Mouse (Mus musculus): ENCODE data around the gene Vti1a. TPM values are rescaled to one million over a fixed set of nuclear protein-coding genes. Genes with fewer than 3 reads are reported as not detected.

Gene Vti1a
- polyA plus RNA-seq (2012; rRNA removed) = 39.5 and 42.4 TPM in 2 replicates

- H3K4me1 ChIP-seq (ENCODE audit: control insufficient read depth, insufficient read depth, low read length) = peaks cover 5% of the 10 kb centered on the region
- peak within 1 kb of the TSS; percentile 76 for H3K4me3 ChIP-seq (ENCODE audit: insufficient read depth, low read length)
- peak within 1 kb of the TSS; percentile 57 for H3K27ac ChIP-seq (ENCODE audit: insufficient read depth, low read length)
- TF ChIP-seq POLR2A (IDR thresholded peaks at IDR 0.05; ENCODE audit: extremely low read depth, insufficient read depth, low read length) = peak; percentile 80
- no peak for TF ChIP-seq CTCF (IDR thresholded peaks at IDR 0.05; ENCODE audit: extremely low read depth, insufficient read depth, low read length)
Measured at GRCm38 (mm10) chr19:55316109-55316714, at the start of gene Vti1a. Vti1a (plus strand) TSS chr19:55316295.

GRCm38 (mm10) chr19:55266786-55267185, 49.3 kb upstream of the Vti1a start:
- Histone ChIP-seq H3K4me3 (ENCODE audit: insufficient read depth, low read length) (no peak overlapping the region), H3K27ac (ENCODE audit: insufficient read depth, low read length) (no peak overlapping the region), H3K4me1 (ENCODE audit: control insufficient read depth, insufficient read depth, low read length) (no peaks in the 10 kb centered on the region)
- TF ChIP-seq POLR2A (IDR thresholded peaks at IDR 0.05; ENCODE audit: extremely low read depth, insufficient read depth, low read length) = no peak
- no peak for TF ChIP-seq CTCF (IDR thresholded peaks at IDR 0.05; ENCODE audit: extremely low read depth, insufficient read depth, low read length)

GRCm38 (mm10) chr19:55268150-55268549, 47.9 kb upstream of the Vti1a start:
- H3K4me1 ChIP-seq (ENCODE audit: control insufficient read depth, insufficient read depth, low read length) = no peaks in the 10 kb centered on the region
- TF ChIP-seq CTCF (IDR thresholded peaks at IDR 0.05; ENCODE audit: extremely low read depth, insufficient read depth, low read length) (no peak), POLR2A (IDR thresholded peaks at IDR 0.05; ENCODE audit: extremely low read depth, insufficient read depth, low read length) (no peak)
- H3K4me3 ChIP-seq (ENCODE audit: insufficient read depth, low read length) = no peak overlapping the region
- no peak overlapping the region for H3K27ac ChIP-seq (ENCODE audit: insufficient read depth, low read length)

DNA sequence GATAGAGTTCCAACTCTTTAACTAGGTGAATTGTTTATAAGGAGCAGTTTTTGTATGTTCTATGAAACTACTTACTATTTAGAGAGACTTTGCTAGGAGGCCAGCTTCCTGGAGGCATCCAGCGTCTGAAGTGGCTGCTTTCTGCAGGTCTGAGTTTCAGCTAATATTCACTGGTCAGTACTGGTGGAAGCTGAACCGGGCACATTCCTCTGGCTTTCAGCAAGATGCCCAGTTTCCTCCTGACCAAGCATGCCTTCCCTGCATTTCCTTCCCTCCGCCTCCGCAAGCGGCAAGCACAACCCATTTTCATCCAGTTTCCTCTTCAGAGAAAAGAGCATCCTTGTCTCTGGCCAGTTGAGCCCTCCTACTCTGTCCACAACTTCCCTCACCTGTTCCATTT, 47.0 kb upstream of the Vti1a start:
- no peak for TF ChIP-seq CTCF (IDR thresholded peaks at IDR 0.05; ENCODE audit: extremely low read depth, insufficient read depth, low read length)
- Histone ChIP-seq H3K4me1 (ENCODE audit: control insufficient read depth, insufficient read depth, low read length) (no peaks in the 10 kb centered on the region), H3K27ac (ENCODE audit: insufficient read depth, low read length) (no peak overlapping the region), H3K4me3 (ENCODE audit: insufficient read depth, low read length) (no peak overlapping the region)

- no peak overlapping the region for H3K27ac ChIP-seq (ENCODE audit: insufficient read depth, low read length)
- H3K4me1 ChIP-seq (ENCODE audit: control insufficient read depth, insufficient read depth, low read length) = no peaks in the 10 kb centered on the region
- no peak overlapping the region for H3K4me3 ChIP-seq (ENCODE audit: insufficient read depth, low read length)
- no peak for TF ChIP-seq POLR2A (IDR thresholded peaks at IDR 0.05; ENCODE audit: extremely low read depth, insufficient read depth, low read length)
- no peak for TF ChIP-seq CTCF (IDR thresholded peaks at IDR 0.05; ENCODE audit: extremely low read depth, insufficient read depth, low read length)
Measured at GRCm38 (mm10) chr19:55271448-55271847, 44.6 kb upstream of the Vti1a start.

- Histone ChIP-seq H3K27ac (ENCODE audit: insufficient read depth, low read length) (no peak overlapping the region), H3K4me3 (ENCODE audit: insufficient read depth, low read length) (no peak overlapping the region)
Measured at GRCm38 (mm10) chr19:55273340-55273739, 42.8 kb upstream of the Vti1a start.

GRCm38 (mm10) chr19:55276100-55276499, 40.0 kb upstream of the Vti1a start:
- no peak for TF ChIP-seq POLR2A (IDR thresholded peaks at IDR 0.05; ENCODE audit: extremely low read depth, insufficient read depth, low read length)
- TF ChIP-seq CTCF (IDR thresholded peaks at IDR 0.05; ENCODE audit: extremely low read depth, insufficient read depth, low read length) = no peak
- H3K27ac ChIP-seq (ENCODE audit: insufficient read depth, low read length) = no peak overlapping the region
- H3K4me3 ChIP-seq (ENCODE audit: insufficient read depth, low read length) = no peak overlapping the region
- H3K4me1 ChIP-seq (ENCODE audit: control insufficient read depth, insufficient read depth, low read length) = no peaks in the 10 kb centered on the region; the same call in 1 of the 2 replicates

More at GRCm38 (mm10) chr19:55273340-55273739, 42.8 kb upstream of the Vti1a start:
- H3K4me1 ChIP-seq (ENCODE audit: control insufficient read depth, insufficient read depth, low read length) = no peaks in the 10 kb centered on the region; the same call in 1 of the 2 replicates
- no peak for TF ChIP-seq POLR2A (IDR thresholded peaks at IDR 0.05; ENCODE audit: extremely low read depth, insufficient read depth, low read length)
- no peak for TF ChIP-seq CTCF (IDR thresholded peaks at IDR 0.05; ENCODE audit: extremely low read depth, insufficient read depth, low read length)

DNA sequence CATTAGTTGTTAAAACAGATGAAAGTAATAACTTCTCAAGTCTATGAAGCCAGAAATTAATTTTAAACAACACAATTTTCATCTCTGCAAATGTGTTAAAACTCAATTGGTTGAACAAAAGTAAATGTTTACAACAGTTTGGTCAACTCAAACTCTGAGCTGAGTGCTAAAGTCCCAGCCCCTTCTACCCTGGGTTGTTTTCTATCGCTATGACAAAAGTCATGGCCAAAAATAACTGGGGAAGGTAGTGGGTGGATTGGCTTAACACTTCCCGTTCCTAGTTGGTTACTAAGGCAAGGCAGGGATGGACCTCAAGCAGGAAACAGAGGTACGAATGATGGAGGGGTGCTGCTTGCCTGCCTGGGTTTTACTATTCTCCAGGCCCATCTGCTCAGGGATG, 39.3 kb upstream of the Vti1a start:
- TF ChIP-seq POLR2A (IDR thresholded peaks at IDR 0.05; ENCODE audit: extremely low read depth, insufficient read depth, low read length) (no peak), CTCF (IDR thresholded peaks at IDR 0.05; ENCODE audit: extremely low read depth, insufficient read depth, low read length) (no peak)
- H3K4me1 ChIP-seq (ENCODE audit: control insufficient read depth, insufficient read depth, low read length) = no peaks in the 10 kb centered on the region; the same call in 1 of the 2 replicates
- H3K27ac ChIP-seq (ENCODE audit: insufficient read depth, low read length) = no peak overlapping the region
- no peak overlapping the region for H3K4me3 ChIP-seq (ENCODE audit: insufficient read depth, low read length)

DNA sequence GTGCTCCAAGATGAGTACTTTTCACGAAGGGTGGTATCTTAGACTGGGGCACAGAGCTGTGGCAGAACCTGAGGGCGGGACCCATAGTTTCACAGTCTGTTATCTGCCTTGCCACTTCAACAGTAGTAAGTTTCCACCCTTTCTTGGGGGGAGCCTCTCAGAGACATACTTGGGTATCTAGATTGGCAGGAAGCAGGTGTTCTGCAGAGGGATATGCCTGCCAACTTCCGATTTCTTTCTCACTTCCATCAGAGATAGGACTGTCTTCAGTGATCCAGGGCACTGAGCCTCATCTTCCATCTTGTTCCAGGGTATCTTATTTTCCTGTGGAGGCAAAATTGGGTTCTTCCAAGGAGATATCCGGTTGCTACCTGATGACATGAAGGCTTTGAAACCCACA, 32.0 kb upstream of the Vti1a start:
- H3K27ac ChIP-seq (ENCODE audit: insufficient read depth, low read length) = no peak overlapping the region
- H3K4me1 ChIP-seq (ENCODE audit: control insufficient read depth, insufficient read depth, low read length) = no peaks in the 10 kb centered on the region
- TF ChIP-seq CTCF (IDR thresholded peaks at IDR 0.05; ENCODE audit: extremely low read depth, insufficient read depth, low read length) (no peak), POLR2A (IDR thresholded peaks at IDR 0.05; ENCODE audit: extremely low read depth, insufficient read depth, low read length) (no peak)
- no peak overlapping the region for H3K4me3 ChIP-seq (ENCODE audit: insufficient read depth, low read length)

- Histone ChIP-seq H3K4me3 (ENCODE audit: insufficient read depth, low read length) (no peak overlapping the region), H3K4me1 (ENCODE audit: control insufficient read depth, insufficient read depth, low read length) (no peaks in the 10 kb centered on the region), H3K27ac (ENCODE audit: insufficient read depth, low read length) (no peak overlapping the region)
- no peak for TF ChIP-seq POLR2A (IDR thresholded peaks at IDR 0.05; ENCODE audit: extremely low read depth, insufficient read depth, low read length)
- no peak for TF ChIP-seq CTCF (IDR thresholded peaks at IDR 0.05; ENCODE audit: extremely low read depth, insufficient read depth, low read length)
Measured at GRCm38 (mm10) chr19:55286034-55286433, 30.1 kb upstream of the Vti1a start.

Measured in cortical plate, adult 2 months (tissue).